Mouse (Mus musculus) CH12F3 (cell line): ENCODE results near the gene Egr4.

ENCODE experiments used
- in situ Hi-C: fragments of 300-500 bp; cut with MboI; formaldehyde crosslinking; loops from 2 replicates; pipeline ENCODE4 v1.14.3; 2020; ENCODE audit warnings: low sequenced_read_pairs

Gene Egr4

GRCm38 (mm10) chr6:85513531-85513910 lies at the start of gene Egr4:
Egr4 (minus strand) TSS chr6:85513589.
- in situ Hi-C loops = no loop called here

- in situ Hi-C loops = no loop called here
Observed at GRCm38 (mm10) chr6:85562374-85562773, 49.0 kb upstream of the Egr4 start.

GRCm38 (mm10) chr6:85547642-85548041 lies 34.3 kb upstream of the Egr4 start:
- in situ Hi-C loops = no loop called here

DNA sequence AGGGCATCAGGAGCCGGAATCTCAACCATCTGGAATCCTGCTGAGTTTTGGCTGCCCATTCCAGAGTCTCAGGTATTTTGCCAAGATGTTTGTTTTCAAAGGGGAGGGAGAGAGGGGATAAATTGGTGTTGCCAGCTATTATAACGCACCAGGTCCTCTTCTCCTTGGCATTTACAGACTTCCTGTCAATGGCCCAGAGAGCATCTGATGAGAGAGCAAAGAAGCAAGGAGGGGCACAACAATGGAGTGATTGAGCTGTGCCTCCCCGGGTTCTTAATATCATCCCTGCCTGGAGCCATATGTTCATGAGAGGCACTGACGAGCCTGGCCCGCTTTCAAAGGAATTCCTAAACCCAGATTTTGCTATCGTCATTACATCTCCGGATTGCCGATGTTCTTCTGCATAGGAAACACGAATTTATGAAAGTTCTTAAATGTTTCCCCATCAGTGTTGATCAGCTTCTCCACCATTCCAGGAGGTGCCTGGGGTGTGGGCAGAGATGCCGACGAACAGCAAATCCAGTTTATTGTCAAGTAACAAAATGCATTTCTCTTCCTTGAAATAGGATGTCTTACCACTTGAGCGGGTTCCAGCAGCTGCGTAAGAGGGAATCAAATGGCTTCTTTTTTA lies 31.0 kb upstream of the Egr4 start:
- in situ Hi-C loops = no loop called here

- in situ Hi-C loops = no loop called here
Observed at GRCm38 (mm10) chr6:85543351-85544175, 30.2 kb upstream of the Egr4 start.

DNA sequence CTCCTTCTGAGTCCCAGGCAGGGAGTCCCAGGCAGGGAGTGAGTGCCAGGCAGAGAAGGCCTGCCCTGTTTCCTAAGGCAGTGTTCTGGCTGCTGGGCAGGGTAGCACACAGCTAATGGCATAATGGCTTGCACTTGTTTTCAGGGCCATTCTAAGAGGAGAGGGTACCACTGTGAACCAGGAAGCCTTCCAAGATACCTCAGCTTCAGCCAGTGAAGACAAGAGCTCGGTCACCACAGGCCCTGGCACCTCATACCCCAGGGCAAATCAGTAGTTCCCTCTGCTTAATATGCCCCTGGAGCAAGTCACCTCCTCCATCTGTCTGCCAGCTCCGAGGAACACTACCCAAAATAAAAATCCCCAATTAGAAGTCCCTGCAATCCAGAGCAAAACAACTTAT lies 9.4 kb upstream of the Egr4 start:
- in situ Hi-C loops = no loop called here

DNA sequence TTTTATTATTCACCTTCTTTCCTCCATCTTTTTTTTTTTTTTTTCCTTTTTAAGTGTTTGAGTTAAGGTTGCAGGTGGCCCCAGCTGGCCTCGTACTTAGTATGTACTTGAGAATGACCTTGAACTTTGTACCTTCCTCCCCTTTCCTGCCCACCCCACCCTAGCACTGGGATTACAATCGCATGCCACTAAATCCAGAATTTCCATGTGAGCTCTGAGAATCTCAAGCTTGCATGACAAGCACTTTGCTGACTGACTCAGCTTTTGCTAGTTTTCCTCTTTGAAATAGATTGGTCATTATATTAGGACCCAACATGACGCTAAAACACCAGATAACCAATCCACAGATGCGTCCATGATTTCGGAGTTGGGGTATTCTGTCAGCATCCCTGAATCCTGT lies 8.6 kb upstream of the Egr4 start:
- in situ Hi-C loops = no loop called here

DNA sequence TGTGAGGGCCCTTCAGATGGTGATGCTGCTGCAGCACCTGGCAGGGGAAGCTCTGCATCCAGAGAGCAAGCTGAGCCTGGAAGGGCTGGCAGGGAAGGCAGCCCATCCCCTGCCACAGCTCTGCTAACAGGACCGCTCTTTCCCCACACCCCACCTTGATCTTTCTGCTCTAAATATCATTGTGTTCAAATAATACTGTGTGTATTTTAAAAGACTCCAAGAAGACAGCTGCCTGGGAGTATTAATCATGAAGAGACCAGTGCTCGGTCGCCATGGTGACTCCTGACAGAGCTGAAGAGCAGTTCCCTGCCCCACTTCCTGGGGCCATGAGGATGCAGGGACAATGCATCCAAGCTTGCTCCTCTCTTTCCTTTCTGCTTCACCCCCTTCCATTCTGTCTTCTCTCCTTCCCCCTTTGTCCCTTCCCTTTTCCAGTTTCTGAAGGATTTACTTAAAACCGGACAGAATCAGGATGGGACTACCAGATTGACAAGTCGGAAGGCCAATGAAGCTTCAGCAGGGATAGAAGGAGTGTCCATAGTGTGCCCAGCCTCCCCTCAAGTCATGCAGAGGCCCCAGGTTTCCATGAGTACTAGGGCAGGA lies 4.8 kb upstream of the Egr4 start:
- in situ Hi-C loops = no loop called here

- in situ Hi-C loops = no loop called here
Observed at GRCm38 (mm10) chr6:85515941-85516340, 2.6 kb upstream of the Egr4 start.

DNA sequence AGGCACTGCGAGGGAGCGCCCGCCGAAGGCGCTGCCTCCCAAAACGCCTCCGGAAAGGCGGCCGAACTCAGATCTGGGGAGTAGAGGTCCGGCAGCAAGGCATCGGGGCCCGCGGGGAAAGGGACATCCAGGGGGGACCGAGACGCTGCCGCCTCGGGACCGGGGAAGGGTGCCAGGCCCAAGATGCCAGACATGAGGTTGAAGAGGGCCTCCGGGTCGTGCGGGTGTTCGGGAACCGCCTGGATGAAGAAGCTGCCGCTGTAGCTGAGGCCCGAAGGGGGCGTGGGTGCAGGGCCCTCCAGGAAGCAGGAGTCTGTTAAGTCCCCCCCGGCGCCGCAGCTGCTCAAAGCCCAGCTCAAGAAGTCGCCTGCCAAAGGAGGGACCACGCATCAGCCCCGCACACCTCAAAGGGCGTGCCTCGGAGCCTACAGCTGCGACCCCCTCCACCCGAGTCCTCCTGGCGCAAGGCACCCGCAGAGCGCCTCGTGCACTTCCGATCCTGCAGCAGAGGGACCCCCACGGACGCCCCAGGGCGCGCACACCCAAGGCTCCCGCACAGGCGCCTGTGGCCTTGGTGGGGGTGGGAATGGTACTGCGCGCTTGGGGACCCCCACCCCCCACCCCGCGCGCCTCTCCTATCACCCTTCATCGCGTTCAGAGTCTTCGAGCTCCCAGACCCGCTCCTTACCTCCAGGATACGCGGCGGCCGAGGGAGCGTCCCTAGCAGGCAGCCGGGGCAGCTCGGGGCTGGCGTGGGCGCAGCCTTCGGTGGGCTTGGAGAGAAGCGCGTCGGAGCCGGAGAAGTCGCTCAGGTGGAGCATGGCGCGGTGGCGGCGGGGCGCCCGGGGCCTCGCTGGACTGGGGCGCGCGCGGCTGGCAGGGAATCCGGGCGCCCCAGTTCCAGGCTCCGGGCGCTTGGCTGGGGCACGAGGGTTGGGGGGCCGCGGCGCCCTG lies 535 bp downstream of the Egr4 start:
- in situ Hi-C loops = no loop called here

GRCm38 (mm10) chr6:85512056-85512440 lies 1.3 kb downstream of the Egr4 start:
- in situ Hi-C loops = no loop called here

GRCm38 (mm10) chr6:85511286-85512055 lies 1.9 kb downstream of the Egr4 start:
- in situ Hi-C loops = no loop called here

DNA sequence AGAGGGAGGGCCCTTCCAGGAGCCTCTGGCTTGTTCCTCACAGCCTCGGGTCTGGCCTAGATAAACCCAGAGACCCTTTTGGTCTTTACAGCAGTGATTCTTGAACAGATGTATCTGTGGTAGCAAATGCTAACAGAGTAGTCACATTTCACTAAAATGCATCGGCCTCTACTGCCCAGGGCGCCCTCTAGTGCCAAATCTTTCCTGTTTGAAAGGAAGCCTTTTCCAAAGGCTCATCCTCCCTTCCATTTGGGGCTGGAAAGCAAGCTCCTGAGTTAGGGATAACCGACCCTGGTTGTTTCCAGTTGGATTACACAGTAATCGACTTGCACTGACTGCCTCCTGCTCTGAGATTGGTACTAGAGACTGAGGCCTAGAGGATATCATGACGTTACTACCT lies 2.9 kb downstream of the Egr4 start:
- in situ Hi-C loops = no loop called here

DNA sequence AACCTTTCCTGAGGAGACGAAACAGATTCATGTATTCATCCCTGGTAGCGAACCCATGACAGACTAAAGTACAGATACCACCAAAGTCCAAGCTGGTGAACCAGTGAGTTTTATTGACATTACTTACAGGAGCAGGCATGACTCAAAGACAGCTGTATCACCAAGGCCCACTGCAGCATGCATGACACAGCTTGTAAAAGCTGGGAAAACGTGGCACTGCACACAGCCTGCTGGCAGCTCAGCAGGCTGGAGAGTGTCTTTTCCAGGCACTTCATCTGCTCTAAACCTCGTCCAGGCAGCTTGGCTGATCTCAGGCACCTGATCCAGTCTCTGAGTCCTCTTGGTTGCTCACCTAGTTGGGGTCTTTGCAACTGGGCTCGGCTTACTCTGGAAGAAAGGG lies 4.8 kb downstream of the Egr4 start:
- in situ Hi-C loops = no loop called here

- in situ Hi-C loops = no loop called here
Observed at GRCm38 (mm10) chr6:85504908-85505307, 8.5 kb downstream of the Egr4 start.

- in situ Hi-C loops = no loop called here
Observed at GRCm38 (mm10) chr6:85502911-85503250, 10.5 kb downstream of the Egr4 start, which contains the start of gene Fbxo41. Fbxo41 (minus strand) TSS chr6:85502994.

DNA sequence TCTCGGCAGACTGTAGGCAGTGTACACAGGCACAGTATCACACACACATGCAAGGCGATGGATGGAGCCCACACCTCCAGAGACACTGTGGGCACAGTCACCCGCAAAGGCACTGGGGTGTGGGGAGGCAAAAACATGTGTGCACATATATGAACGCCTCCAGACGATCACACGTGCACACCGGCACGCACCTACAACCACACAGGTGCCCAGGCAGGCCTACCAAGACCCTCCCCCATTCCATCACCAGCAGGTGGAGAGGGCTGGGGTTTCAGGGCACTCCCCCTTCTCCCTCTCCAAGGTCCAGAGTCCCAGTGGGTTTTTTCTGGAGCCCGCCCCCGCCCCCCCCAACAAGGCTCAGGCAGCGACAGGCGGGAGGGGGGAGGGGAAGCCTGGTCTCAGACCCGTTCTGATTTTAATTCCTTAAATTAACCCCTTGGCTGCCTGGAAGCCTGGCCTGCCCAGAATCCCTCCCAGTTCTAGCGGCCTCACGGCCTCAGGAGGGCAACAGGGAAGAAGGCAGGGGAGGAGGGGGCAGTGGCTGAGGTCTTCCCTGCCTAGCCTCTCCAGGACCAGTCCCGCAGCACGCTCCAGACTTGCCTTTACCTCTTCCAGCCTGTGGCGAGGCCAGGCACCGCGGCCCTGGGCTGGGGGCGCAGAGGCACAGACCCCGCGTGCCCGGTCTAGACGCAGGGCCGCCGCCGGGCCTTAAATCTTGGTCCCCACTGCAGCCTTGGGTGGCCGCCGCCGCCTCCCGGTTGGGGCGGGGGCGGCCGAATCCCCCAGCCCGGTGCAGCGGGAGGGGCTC lies 11.1 kb downstream of the Egr4 start:
- in situ Hi-C loops = no loop called here

GRCm38 (mm10) chr6:85501571-85502102 lies 11.8 kb downstream of the Egr4 start:
- in situ Hi-C loops = no loop called here

- in situ Hi-C loops = no loop called here
Observed at GRCm38 (mm10) chr6:85500416-85500815, 13.0 kb downstream of the Egr4 start.
